Mouse (Mus musculus) midbrain, embryonic 10.5 days (tissue): ENCODE results near the gene Adamtsl1. TPM values are rescaled to one million over a fixed set of nuclear protein-coding genes. Genes with fewer than 3 reads are reported as not detected.

ENCODE experiments used
- DNase-seq: peaks from one replicate; pipeline ENCODE4 v3.0.0-alpha.2; 2017; ENCODE audit warnings: low spot score
- H3K27ac ChIP-seq: fragments of 300-500 bp; sonication (generic); replicated peaks from 2 replicates; pipeline ENCODE4 v1.5.1; 2016; ENCODE audit warnings: mild to moderate bottlenecking
- H3K27me3 ChIP-seq: fragments of 300-500 bp; sonication (generic); 2 replicates; pipeline ENCODE4 v1.6.1; 2016; ENCODE audit warnings: low read depth, mild to moderate bottlenecking; ENCODE audit not compliant: poor library complexity, severe bottlenecking
- H3K36me3 ChIP-seq: fragments of 300-500 bp; sonication (generic); 2 replicates; pipeline ENCODE4 v1.6.1; 2016; ENCODE audit warnings: mild to moderate bottlenecking, moderate library complexity
- H3K4me1 ChIP-seq: fragments of 300-500 bp; sonication (generic); 2 replicates; pipeline ENCODE4 v1.6.1; 2016
- H3K4me3 ChIP-seq: fragments of 300-500 bp; sonication (generic); 2 replicates; pipeline ENCODE4 v1.5.1; 2016; ENCODE audit warnings: mild to moderate bottlenecking, moderate library complexity
- H3K9me3 ChIP-seq: fragments of 300-500 bp; sonication (generic); replicated peaks from 2 replicates; pipeline ENCODE4 v1.6.1; 2016; ENCODE audit warnings: mild to moderate bottlenecking
- WGBS: fragments of 180-500 bp; shearing (Covaris S2); methylation state at CpG from one replicate; pipeline ENCODE4 v1.1.7; 2016; 5-methylcytosine and 5-hydroxymethylcytosine counted together
- polyA plus RNA-seq: library from polyadenylated mRNA; unstranded; fragments of >200 nt; fragmentation: Nextera tagmentation; extraction: Ambion mirVana; gene quantifications from 2 replicates; pipeline ENCODE4 v1.2.1, GENCODE M21; 2016

The Adamtsl1 gene
- polyA plus RNA-seq, 1 experiment from 2014 or later, result 4.4 TPM

DNA sequence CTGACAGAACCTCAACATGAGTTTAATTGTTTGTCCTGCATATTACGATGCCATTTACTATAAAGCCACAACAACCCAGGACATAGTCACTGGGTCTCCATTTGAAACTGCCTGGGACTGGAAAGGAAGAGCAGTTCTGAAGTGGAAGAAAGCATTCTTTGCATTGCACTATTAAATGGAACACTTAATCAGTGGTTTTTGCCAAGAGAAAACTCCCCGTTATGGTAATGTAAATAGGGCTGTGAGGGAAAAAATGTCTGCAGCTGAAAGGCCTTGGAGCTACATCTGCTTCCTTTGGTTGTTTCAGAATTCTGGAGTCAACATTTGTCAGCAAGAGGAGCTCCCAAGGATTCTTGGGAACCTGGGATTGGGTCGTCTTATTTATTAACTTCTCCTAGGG, 462.2 kb downstream of the Adamtsl1 start:
- Histone ChIP-seq H3K4me3 (no peak overlapping the region), H3K4me1 (no peaks in the 10 kb centered on the region), H3K36me3 (no peaks in the 10 kb centered on the region), H3K9me3 (no peaks in the 10 kb centered on the region), H3K27me3 (no peaks in the 10 kb centered on the region), H3K27ac (no peak overlapping the region)
- DNase-seq, result no peak
- WGBS, result 84% methylated on average over 3 of the region's 3 CpGs

DNA sequence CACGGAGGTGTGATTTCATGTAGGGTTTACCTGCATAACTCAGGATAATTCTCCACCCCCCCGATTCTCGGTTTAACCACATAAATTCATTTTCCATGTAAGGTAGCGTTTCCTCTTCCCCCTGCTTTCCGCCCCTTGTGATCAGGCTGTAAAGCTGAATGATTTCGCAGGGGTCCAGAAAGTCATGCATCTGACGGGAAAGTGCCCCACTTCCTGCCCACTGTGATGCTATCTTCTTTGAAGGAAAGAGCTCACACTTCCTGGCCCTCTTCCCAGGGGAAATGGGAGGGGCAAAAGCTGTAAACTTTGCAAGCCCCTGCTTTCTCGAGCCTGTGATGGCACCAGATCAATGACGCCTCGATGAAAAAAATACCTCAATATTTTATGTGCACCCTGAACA, 465.2 kb downstream of the Adamtsl1 start:
- Histone ChIP-seq H3K36me3 (no peaks in the 10 kb centered on the region), H3K4me1 (no peaks in the 10 kb centered on the region), H3K9me3 (no peaks in the 10 kb centered on the region), H3K4me3 (no peak overlapping the region), H3K27me3 (no peaks in the 10 kb centered on the region), H3K27ac (no peak overlapping the region)
- whole genome bisulfite sequencing, result 81% methylated on average over 10 of the region's 10 CpGs
- DNase-seq, result no peak

DNA sequence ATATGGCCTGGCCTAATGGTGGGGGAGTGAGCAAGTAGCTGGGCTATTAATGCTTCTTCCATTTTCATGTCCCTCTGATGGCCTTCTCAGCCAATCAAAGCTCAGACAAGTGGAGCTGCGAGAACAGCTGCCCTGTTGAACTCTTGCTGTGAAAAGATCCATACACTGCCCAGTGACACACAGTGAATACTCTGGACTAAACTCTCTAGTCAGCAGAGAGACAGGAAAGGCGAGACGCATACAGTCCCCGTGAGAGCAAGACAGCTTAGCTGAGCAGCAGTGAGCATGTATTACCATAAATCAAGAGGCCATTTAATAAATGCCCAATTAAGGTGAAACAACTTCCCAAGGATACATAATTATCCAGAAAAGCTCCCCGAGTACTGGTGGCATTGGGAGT, 492.6 kb downstream of the Adamtsl1 start:
- no peak overlapping the region for H3K27ac ChIP-seq
- 76% methylated on average over 5 of the region's 5 CpGs for WGBS
- DNase-seq, result no peak
- H3K36me3 ChIP-seq, result no peaks in the 10 kb centered on the region
- peaks cover 3% of the 10 kb centered on the region; the same call in 1 of the 2 replicates for H3K4me1 ChIP-seq
- no peak overlapping the region for H3K4me3 ChIP-seq
- no peaks in the 10 kb centered on the region for H3K27me3 ChIP-seq
- H3K9me3 ChIP-seq, result no peaks in the 10 kb centered on the region

DNA sequence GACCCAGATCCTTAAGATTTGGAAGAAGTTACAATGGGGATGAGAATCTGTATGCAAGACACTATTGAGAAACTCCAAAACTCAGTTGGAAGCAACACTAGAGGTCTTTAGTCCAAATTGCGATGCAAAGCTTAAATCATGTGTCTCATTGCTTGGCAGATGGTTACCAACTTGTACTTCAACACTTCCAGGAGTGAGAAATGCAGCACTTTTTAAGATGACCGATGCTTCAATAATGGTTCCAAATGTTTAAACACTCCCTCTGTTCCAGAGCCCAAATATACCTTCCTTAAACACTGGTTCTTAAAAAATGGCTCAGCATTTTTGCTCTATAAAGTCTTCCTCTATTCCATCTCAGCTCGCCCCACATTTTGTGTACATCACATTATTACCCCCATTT, 499.7 kb downstream of the Adamtsl1 start:
- H3K27ac ChIP-seq, result no peak overlapping the region
- H3K36me3 ChIP-seq, result no peaks in the 10 kb centered on the region
- WGBS, result 90% methylated on average over 3 of the region's 3 CpGs
- no peaks in the 10 kb centered on the region for H3K4me1 ChIP-seq
- no peak overlapping the region for H3K4me3 ChIP-seq
- H3K27me3 ChIP-seq, result no peaks in the 10 kb centered on the region
- H3K9me3 ChIP-seq, result no peaks in the 10 kb centered on the region
- no peak for DNase-seq

DNA sequence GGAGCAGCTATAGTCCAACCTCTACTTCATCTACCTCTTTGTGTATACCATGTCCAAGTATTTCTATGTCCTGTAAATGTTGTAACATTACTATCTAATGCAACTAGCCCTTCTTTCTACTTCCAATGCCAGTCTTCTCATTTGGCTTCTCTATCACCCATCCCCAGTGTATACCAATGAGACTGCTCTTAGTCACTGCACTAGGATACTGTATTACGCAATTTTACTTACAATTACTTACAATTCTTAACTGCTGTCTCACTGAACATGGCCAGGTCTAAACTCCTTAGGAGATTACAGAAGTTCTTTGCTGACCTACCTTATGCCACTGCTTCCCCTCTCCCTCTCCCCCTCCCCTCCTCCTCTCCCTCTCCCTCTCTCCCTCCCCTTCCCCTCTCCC, 505.0 kb downstream of the Adamtsl1 start:
- peaks cover 20% of the 10 kb centered on the region for H3K4me1 ChIP-seq
- no peak overlapping the region for H3K27ac ChIP-seq
- H3K9me3 ChIP-seq, result no peaks in the 10 kb centered on the region
- no peak overlapping the region for H3K4me3 ChIP-seq
- H3K27me3 ChIP-seq, result no peaks in the 10 kb centered on the region
- DNase-seq, result no peak
- H3K36me3 ChIP-seq, result no peaks in the 10 kb centered on the region
- 98% methylated on average over 1 of the region's 1 CpGs for WGBS

DNA sequence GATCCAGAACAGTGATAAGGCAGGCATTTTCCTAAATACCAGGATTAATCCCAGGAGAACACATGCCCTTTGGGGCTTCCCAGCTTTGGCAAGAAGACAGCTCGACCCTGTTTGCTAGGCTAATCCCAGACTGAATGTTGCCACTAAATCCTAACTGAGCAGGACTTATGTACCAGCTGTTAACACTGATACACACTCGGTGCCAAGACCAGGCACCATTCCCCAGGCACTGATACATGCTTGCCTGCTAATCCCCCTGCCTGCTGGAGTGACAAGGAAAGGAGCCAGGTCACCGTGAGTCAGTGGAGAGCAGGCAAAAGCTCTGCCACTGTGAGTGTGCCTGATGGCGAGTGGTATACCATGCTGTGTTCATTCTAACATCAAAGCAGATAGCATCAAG, 505.6 kb downstream of the Adamtsl1 start:
- Histone ChIP-seq H3K9me3 (no peaks in the 10 kb centered on the region), H3K4me1 (peaks cover 20% of the 10 kb centered on the region), H3K27me3 (no peaks in the 10 kb centered on the region), H3K27ac (peak overlapping the region; percentile 47; the same call in 1 of the 2 replicates), H3K36me3 (no peaks in the 10 kb centered on the region), H3K4me3 (no peak overlapping the region)
- 31% methylated on average over 4 of the region's 4 CpGs for WGBS
- peak; percentile 20 for DNase-seq

DNA sequence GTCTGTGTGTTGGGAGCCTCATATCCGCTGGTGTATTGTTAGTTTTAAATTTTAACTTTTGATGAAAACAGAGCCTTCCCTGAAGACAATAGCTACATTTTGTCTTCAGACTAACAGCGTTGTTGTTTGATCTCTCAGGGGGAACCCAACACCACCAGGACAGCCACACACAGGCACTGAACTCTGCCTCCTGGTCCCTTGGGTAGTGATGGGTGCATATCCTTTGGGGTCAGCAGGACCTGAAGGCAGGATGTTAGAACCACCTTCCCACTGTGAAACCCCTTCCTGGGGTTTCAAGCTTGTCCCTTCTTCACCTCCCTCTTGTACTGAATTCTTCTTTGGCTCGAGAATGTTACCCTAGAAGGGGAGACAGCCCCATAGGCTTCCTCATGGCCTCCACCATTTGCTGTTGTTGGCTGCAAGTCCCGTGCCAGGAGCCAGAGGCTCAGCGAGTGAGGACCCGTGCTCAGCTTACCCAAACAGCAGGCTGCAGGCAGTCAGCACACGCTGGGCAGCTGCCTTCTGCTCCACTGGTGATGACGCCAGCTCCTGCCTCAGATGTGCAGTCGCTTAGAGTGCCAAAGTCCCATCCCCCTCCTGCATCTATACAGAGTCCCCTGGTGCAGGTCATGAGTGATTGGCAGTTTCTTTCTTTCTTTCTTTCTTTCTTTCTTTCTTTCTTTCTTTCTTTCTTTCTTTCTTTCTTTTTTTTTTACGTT, 506.6 kb downstream of the Adamtsl1 start:
- H3K27me3 ChIP-seq, result no peaks in the 10 kb centered on the region
- 48% methylated on average over 10 of the region's 10 CpGs for WGBS
- peak; percentile 20 for DNase-seq

DNA sequence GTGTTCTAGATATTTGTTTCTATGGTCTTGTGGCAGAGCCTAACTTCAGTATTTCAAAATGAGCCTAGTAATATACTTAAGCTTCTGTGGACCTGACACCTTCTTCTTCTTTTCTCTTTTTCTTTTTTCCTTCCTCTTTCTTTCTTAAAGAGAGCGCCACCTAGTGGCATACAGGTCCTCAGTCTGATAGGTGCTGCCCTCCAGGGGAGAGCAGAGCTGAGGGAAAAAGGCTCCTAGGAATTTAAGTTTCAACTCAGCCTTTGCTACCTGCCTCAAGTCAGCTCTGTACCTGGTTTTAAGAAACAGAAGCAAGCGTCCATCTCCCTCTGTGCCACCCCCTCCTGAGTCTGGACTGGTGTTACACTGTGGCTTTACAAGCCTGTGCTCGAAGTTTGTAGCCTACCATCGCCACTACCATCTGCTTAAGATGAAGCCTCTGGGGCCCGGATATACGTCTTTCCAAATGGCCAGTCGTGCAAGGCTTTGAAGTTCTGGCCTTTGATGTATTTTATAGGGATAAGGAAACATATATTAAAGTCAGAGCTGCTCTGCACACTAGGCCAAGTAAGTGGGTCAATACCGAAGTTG, 510.7 kb downstream of the Adamtsl1 start:
- Histone ChIP-seq H3K27ac (no peak overlapping the region), H3K27me3 (no peaks in the 10 kb centered on the region), H3K4me1 (peaks cover 16% of the 10 kb centered on the region), H3K4me3 (no peak overlapping the region), H3K36me3 (no peaks in the 10 kb centered on the region), H3K9me3 (no peaks in the 10 kb centered on the region)
- DNase-seq, result peak; percentile 36
- 60% methylated on average over 8 of the region's 8 CpGs for WGBS

More for the DNA sequence above, 506.6 kb downstream of the Adamtsl1 start:
- H3K9me3 ChIP-seq, result no peaks in the 10 kb centered on the region
- peak overlapping the region; percentile 46 for H3K27ac ChIP-seq
- no peaks in the 10 kb centered on the region for H3K36me3 ChIP-seq
- no peak overlapping the region for H3K4me3 ChIP-seq
- peaks cover 20% of the 10 kb centered on the region for H3K4me1 ChIP-seq

DNA sequence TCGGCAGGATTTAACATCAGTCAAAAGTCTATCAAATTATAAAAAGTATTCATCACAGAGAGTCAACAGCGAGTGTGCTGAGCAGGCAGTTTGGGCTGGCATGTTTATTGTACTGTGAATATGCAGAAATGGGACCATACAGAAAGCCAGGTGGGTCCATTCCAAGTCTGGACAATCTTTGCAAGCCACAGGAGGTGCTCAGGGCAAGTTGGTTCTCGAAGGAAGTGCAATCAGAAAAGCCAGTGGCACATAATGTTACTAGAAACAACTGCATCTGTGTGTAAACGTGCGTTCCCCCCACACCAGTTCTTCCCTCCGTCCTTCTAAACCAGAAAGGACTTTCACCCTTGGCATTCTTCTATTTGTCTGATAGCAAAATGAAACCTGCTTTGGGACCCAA, 515.5 kb downstream of the Adamtsl1 start:
- peaks cover 12% of the 10 kb centered on the region for H3K4me1 ChIP-seq
- no peak for DNase-seq
- H3K27ac ChIP-seq, result no peak overlapping the region
- WGBS, result 85% methylated on average over 6 of the region's 6 CpGs
- no peaks in the 10 kb centered on the region for H3K36me3 ChIP-seq
- H3K27me3 ChIP-seq, result no peaks in the 10 kb centered on the region
- no peaks in the 10 kb centered on the region for H3K9me3 ChIP-seq
- H3K4me3 ChIP-seq, result no peak overlapping the region

DNA sequence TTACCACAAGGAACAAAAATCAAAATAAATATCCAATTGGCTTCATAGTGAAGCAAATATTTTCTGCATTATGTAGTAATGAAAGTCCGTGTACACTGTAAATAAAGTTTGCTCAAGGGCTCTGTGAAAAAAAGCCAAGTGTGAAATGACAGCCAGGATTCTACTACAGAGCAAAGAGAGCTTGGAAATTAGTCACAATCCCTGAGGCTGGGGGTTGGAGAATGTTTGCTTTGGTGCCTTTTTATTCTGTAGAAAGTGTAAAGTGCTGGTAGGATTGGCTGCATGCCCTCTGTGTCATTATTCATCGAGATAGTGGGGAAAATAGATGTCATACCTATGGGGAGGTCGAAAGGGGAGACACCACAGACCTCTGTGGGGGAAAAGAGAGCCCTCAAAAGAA, 516.2 kb downstream of the Adamtsl1 start:
- Histone ChIP-seq H3K36me3 (no peaks in the 10 kb centered on the region), H3K4me1 (peaks cover 12% of the 10 kb centered on the region), H3K27me3 (no peaks in the 10 kb centered on the region), H3K27ac (no peak overlapping the region), H3K9me3 (no peaks in the 10 kb centered on the region), H3K4me3 (no peak overlapping the region)
- WGBS, result 68% methylated on average over 3 of the region's 3 CpGs
- DNase-seq, result no peak

DNA sequence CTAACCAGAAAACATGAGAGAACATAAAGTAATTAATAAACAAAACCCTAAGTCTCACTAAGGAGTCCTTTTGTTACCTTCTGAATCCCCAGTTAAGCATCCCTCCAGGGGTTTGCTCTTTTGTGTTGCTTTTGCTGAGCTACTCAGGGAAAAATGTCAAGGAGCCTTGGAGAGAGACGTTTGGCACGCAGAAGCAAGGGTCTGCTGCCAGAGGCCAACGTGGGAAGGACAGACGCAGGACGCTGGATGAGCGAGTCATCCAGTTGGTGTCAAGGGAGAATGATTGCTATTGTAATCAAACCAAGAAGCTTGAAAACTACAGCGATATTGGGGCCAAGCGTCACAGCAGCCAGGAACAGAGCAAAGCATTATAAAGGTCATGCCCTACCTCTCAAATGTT, 517.1 kb downstream of the Adamtsl1 start:
- Histone ChIP-seq H3K4me3 (no peak overlapping the region), H3K27ac (0 out of 2 replicates have a peak overlapping the region, but pooled peaks have one; percentile 25), H3K27me3 (no peaks in the 10 kb centered on the region), H3K9me3 (no peaks in the 10 kb centered on the region), H3K36me3 (no peaks in the 10 kb centered on the region), H3K4me1 (peaks cover 12% of the 10 kb centered on the region)
- no peak for DNase-seq
- WGBS, result 17% methylated on average over 8 of the region's 8 CpGs

DNA sequence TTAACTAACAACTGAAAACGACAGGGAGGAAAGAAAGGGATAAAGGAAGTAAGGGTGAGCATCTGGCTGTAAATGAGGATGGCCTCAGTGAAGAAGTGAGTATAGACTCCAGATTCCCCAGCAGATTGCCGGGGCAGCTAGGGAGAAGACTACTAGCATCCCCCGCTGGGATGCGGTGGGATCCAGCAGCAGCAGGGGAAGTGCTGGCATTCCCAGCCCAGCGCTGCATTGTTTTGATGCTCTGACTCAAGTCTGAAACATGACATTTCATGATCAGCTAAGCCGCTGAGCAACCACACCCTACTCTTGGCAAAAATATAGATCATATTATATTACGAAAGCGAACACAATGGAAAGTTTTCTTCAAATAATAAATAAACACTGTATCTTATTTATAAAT, 526.9 kb downstream of the Adamtsl1 start:
- Histone ChIP-seq H3K9me3 (no peaks in the 10 kb centered on the region), H3K27ac (no peak overlapping the region), H3K27me3 (no peaks in the 10 kb centered on the region), H3K4me1 (peaks cover 6% of the 10 kb centered on the region; the same call in 1 of the 2 replicates), H3K36me3 (no peaks in the 10 kb centered on the region), H3K4me3 (no peak overlapping the region)
- DNase-seq, result no peak
- WGBS, result 42% methylated on average over 8 of the region's 8 CpGs

DNA sequence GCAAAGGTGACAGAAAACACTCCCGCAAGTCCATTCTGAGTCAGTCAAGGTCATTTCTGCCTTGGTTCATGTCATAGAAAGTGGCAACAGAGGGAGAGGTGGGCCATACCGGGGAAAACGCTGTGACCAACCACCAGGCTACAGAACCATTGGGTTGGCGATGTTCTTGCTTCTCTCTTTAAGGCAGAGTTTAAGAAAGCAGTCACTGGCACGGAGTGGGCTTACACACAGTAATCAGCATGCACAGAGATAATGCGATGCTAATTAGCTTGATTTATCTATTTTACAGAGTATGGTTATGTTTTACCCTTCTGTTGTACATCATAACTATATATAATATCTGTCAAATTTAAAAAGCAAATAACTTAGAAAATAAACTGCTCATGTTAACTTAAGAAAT, 531.5 kb downstream of the Adamtsl1 start:
- H3K36me3 ChIP-seq, result no peaks in the 10 kb centered on the region
- 93% methylated on average over 6 of the region's 6 CpGs for WGBS
- no peak overlapping the region for H3K27ac ChIP-seq
- no peaks in the 10 kb centered on the region for H3K9me3 ChIP-seq
- DNase-seq, result no peak
- H3K4me3 ChIP-seq, result no peak overlapping the region
- H3K4me1 ChIP-seq, result peaks cover 6% of the 10 kb centered on the region; the same call in 1 of the 2 replicates
- no peaks in the 10 kb centered on the region for H3K27me3 ChIP-seq
